Mouse (Mus musculus): Measurements from ENCODE around the gene 3300002I08Rik.
A peak's percentile ranks its signal among the peaks of the same experiment; 100 is the strongest.
"Not testable (repeated sequence)": the region's sequence is repeated elsewhere in the genome, so short reads cannot be mapped to it uniquely, and the experiment has no call there.

The 3300002I08Rik gene

GRCm38 (mm10) chr2:150362113-150362877 lies at the start of gene 3300002I08Rik:
TSS of gene 3300002I08Rik (minus strand) at chr2:150362765.
- peak; percentile 92 for DNase-seq

- DNase-seq: not testable (repeated sequence)
Measured at GRCm38 (mm10) chr2:150412146-150412545, 49.6 kb upstream of the 3300002I08Rik start.

- DNase-seq: no peak
Measured at GRCm38 (mm10) chr2:150390198-150390597, 27.6 kb upstream of the 3300002I08Rik start.

GRCm38 (mm10) chr2:150385553-150386106 lies 23.1 kb upstream of the 3300002I08Rik start:
- not testable (repeated sequence) for DNase-seq

DNA sequence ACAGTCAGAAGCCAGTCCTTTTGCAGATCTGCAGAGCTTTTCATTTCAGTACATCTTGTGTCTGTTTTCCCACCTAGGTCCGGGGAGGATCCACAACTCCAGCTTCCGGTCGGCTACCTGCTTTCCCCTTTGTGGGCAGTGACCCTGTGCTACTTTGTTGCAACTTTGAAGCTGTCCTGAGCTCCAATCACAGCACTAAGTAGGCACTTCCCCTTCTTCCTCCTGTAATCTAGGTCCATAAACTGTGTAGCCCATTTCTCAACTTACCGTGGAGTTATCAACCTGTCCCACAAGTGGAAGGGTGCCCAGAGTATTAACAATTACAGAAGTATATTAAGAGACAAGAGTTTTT lies 289 bp upstream of the 3300002I08Rik start:
- DNase-seq: no peak

GRCm38 (mm10) chr2:150357136-150357535 lies 5.4 kb downstream of the 3300002I08Rik start:
- DNase-seq: not testable (repeated sequence)

DNA sequence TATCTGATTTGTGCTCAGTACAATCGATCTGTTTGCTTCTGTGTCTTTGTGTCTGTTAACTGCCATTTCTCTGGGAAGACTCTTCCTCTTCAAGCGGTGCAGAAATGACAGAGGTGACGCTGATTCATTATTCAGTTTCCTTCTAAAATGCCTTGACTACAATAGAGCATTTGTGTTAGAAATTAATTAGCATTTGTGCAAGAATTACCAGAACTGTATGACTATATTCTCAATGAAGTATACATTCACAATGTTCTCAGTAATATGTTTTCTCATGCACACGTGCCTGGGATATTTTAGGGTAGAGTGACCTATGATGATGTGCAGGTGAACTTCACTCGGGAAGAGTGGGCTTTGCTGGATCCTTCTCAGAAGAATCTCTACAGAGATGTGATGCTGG lies 39.2 kb downstream of the 3300002I08Rik start, which contains the start of gene Gm10130:
Gene Gm10130, plus strand, starts transcription at position 301 of the 400 bp plus-strand sequence.
- no peak for DNase-seq

- DNase-seq: no peak
Measured at GRCm38 (mm10) chr2:150318973-150319372, 43.6 kb downstream of the 3300002I08Rik start.

DNA sequence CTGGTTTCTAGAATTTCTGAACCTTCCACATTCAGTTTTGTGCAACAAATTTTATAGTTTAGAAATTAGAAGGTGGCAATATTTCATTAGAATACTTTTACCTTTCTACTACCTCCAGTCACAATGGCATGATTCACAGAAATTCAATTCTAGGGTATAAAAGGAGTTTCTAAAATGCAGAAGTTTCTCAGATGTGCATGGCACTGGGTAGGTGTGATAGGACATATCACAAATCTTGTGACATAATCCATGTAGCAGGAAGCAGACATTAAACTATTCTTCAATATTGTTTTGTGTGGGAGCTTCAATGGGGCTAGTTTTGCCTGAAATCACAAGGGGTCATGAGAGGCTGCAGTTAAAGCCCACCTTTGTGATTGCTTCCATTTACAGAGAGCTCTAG lies 46.4 kb downstream of the 3300002I08Rik start:
- no peak for DNase-seq

- peak; percentile 94 for DNase-seq
Measured at GRCm38 (mm10) chr2:150310952-150311884, 51.3 kb downstream of the 3300002I08Rik start.

- DNase-seq: no peak
Measured at GRCm38 (mm10) chr2:150307183-150307773, 55.3 kb downstream of the 3300002I08Rik start.

- no peak for DNase-seq
Measured at GRCm38 (mm10) chr2:150299096-150299495, 63.5 kb downstream of the 3300002I08Rik start.

DNA sequence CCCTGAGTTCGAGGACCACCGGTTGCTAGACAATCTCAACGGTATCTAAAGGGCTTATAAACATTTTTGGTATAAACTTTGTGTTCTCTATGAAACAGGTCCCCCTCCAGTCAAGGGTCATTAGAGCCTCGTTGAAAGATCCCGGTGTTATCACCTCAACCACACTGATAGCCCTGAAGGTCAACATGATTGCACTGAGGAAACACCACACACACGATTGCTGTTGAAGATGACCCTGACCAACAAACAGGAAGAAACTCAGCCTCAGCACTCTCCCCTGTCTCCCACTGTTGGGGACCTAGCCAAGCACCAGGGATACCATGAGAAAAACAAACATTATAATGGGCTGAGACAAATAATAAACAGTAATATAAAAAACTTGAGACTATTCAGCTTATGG lies 68.9 kb downstream of the 3300002I08Rik start:
- DNase-seq: no peak

Data from kidney, postnatal 14 days (tissue).